9 mouse cellular contexts compared by ENCODE assay signal in genomic region chr1:133177480-133178172, GRCm38 (mm10). TPM values are rescaled to one million over a fixed set of nuclear protein-coding genes. Genes with fewer than 3 reads are reported as not detected.
DNase-seq lines count a peak whose midpoint lies in the region; ATAC-seq and TF ChIP-seq lines count a peak whose summit lies in the region.
"Had no signal": no experiment of that assay in that cellular context is flagged by ENCODE, and none has a peak within 500 bp of the region (broad histone marks: within the 10 kb centered on the region; RNA-seq: fewer than 3 reads in every experiment).

No protein-coding gene starts in this region.

- ATAC-seq in heart, embryonic 12.5 days (ENCODE audit: insufficient number of reproducible peaks, low FRiP score), result no peak

- H3K79me2 ChIP-seq in C2C12 (ENCODE audit: control insufficient read depth, insufficient read depth), result no peaks in the 10 kb centered on the region

- 40% methylated on average over 8 of the region's 8 CpGs for WGBS in heart, embryonic 12.5 days

- H3K27ac ChIP-seq in heart, embryonic 12.5 days (ENCODE audit: poor library complexity, severe bottlenecking), result no peak overlapping the region
- H3K27ac ChIP-seq: limb, embryonic 13.5 days had no signal

- H3K9ac ChIP-seq in heart, embryonic 12.5 days, result no peak overlapping the region
- H3K9ac ChIP-seq: limb, embryonic 13.5 days had no signal

- no peak overlapping the region for H3ac ChIP-seq in C2C12 (ENCODE audit: control insufficient read depth, insufficient read length, low read depth)

- H3K4me3 ChIP-seq in heart, embryonic 12.5 days, result no peak overlapping the region
- no peak overlapping the region for H3K4me3 ChIP-seq in C2C12 (ENCODE audit: insufficient read depth, poor library complexity, severe bottlenecking)
- H3K4me3 ChIP-seq: limb, embryonic 13.5 days had no signal

- peak; percentile 92 for TF ChIP-seq CTCF in C2C12 (IDR thresholded peaks at IDR 0.05; ENCODE audit: control insufficient read depth, insufficient read depth, insufficient read length)
- TF ChIP-seq CTCF in brain, embryonic 14.5 days (IDR thresholded peaks at IDR 0.05; ENCODE audit: borderline replicate concordance, extremely low read depth, insufficient read depth, insufficient read length), result peak; percentile 98

- no peaks in the 10 kb centered on the region for H3K79me3 ChIP-seq in C2C12 (ENCODE audit: low read depth)

- peaks cover 8% of the 10 kb centered on the region; the same call in 1 of the 2 replicates for H3K27me3 ChIP-seq in heart, embryonic 12.5 days (replicated peaks)
- H3K27me3 ChIP-seq in C2C12 (ENCODE audit: control insufficient read depth, insufficient read depth, insufficient read length), result peaks cover 48% of the 10 kb centered on the region
- H3K27me3 ChIP-seq in splenic B cell, adult 2 months (ENCODE audit: control insufficient read depth, insufficient read depth, low read length, poor library complexity, severe bottlenecking), result no peaks in the 10 kb centered on the region

- no peaks in the 10 kb centered on the region for H3K36me3 ChIP-seq in heart, embryonic 12.5 days
- H3K36me3 ChIP-seq in C2C12 (ENCODE audit: control insufficient read depth, insufficient read depth), result no peaks in the 10 kb centered on the region
- no peaks in the 10 kb centered on the region for H3K36me3 ChIP-seq in splenic B cell, adult 2 months (ENCODE audit: control insufficient read depth, insufficient read depth, low read length, poor library complexity, severe bottlenecking)
- H3K36me3 ChIP-seq: limb, embryonic 13.5 days had no signal

- H3K4me1 ChIP-seq in heart, embryonic 12.5 days (replicated peaks), result peaks cover 15% of the 10 kb centered on the region

- TF ChIP-seq POLR2A in brain, embryonic 14.5 days (IDR thresholded peaks at IDR 0.05; ENCODE audit: borderline replicate concordance, extremely low read depth, insufficient read depth, insufficient read length, poor library complexity, severe bottlenecking), result no peak

- DNase-seq in heart, adult 18-20 months, result peak; percentile 62 to 81
- peak; percentile 83 for DNase-seq in brain, embryonic 14.5 days (ENCODE audit: low read depth)
- DNase-seq in fibroblast of lung, adult 2 months (ENCODE audit: low read depth), result peak; percentile 39
- DNase-seq in kidney, postnatal 10 days, result peak; percentile 79
- peak; percentile 63 for DNase-seq in lung, postnatal 36 days
- DNase-seq in splenic B cell, adult 2 months (ENCODE audit: low read depth, low spot score), result peak; percentile 76

- no peak overlapping the region for H3K4me2 ChIP-seq in heart, embryonic 12.5 days
- H3K4me2 ChIP-seq: limb, embryonic 13.5 days had no signal

- no peaks in the 10 kb centered on the region for H3K9me3 ChIP-seq in heart, embryonic 12.5 days (replicated peaks)
- H3K9me3 ChIP-seq: limb, embryonic 13.5 days had no signal

TF ChIP-seq in C2C12, 6 proteins besides CTCF, POLR2A, EP300 and RAD21:
- TF ChIP-seq MAX (IDR thresholded peaks at IDR 0.05), result no peak
- TF ChIP-seq MYOG (IDR thresholded peaks at IDR 0.05; ENCODE audit: control insufficient read depth, extremely low read depth, insufficient read length), result no peak
- TF ChIP-seq FOSL1 (IDR thresholded peaks at IDR 0.05; ENCODE audit: insufficient read depth, low read length, poor library complexity, severe bottlenecking), result no peak
- no peak for TF ChIP-seq MYOD1 (IDR thresholded peaks at IDR 0.05; ENCODE audit: control insufficient read depth, insufficient read length, low read depth)
- no peak for TF ChIP-seq CEBPB (IDR thresholded peaks at IDR 0.05; ENCODE audit: low read depth)
- no peak for TF ChIP-seq USF1 (IDR thresholded peaks at IDR 0.05; ENCODE audit: low read depth)

RNA-seq across cellular contexts. Expression of gene Plekha6, which starts 13.6 kb away (rescaled TPM):
- 10 to 100 TPM; 40.5 to 47.7 TPM for total RNA-seq in heart, adult 18-20 months (2021)
- polyA plus RNA-seq in heart, embryonic 12.5 days (2016; fragmentation: Nextera tagmentation; extraction: Ambion mirVana), result 18.7 and 19.4 TPM in 2 replicates
- polyA plus RNA-seq in C2C12 (2012; fragmentation: generic; extraction: Trizol), result 0.15 TPM
- 51.4 and 78.3 TPM in 2 replicates for polyA plus RNA-seq in brain, embryonic 14.5 days (2012; rRNA removed)

RNA-seq across cellular contexts. Expression of gene Ppp1r15b, which starts 46.7 kb away (rescaled TPM):
- total RNA-seq in heart, adult 18-20 months (2021), result 10 to 100 TPM; 21.6 to 23.1 TPM
- 42.3 and 46.2 TPM in 2 replicates for polyA plus RNA-seq in heart, embryonic 12.5 days (2016; fragmentation: Nextera tagmentation; extraction: Ambion mirVana)
- 28.0 TPM for polyA plus RNA-seq in C2C12 (2012; fragmentation: generic; extraction: Trizol)
- polyA plus RNA-seq in brain, embryonic 14.5 days (2012; rRNA removed), result 25.9 and 31.3 TPM in 2 replicates

Comparison
In these comparisons a context has a peak if more than half of its experiments do, and no peak if none do; other contexts are left out.
1. RNA of gene Plekha6, which starts 13.6 kb away (polyA plus RNA-seq): 51.4 to 78.3 TPM in brain, embryonic 14.5 days and 18.7 to 19.4 TPM in heart, embryonic 12.5 days; 0.15 TPM in C2C12 (single experiment); every median in the first group is over 10 times any median in the second.
2. Peak in every context shown above with its lines, with median percentiles within 50 percentile points of each other: DNase-seq.